Mouse (Mus musculus) neural tube, embryonic 15.5 days (tissue): ENCODE results near the gene Gas2l3. TPM values are rescaled to one million over a fixed set of nuclear protein-coding genes. Genes with fewer than 3 reads are reported as not detected.

Experiments
- ATAC-seq: fragments of 200-750 bp; cut with Nextera tagmentation; 2 replicates; pipeline ENCODE4 v1.8.0; 2017; ENCODE audit warnings: mild to moderate bottlenecking, moderate TSS enrichment, moderate library complexity; ENCODE audit not compliant: low FRiP score
- H3K27ac ChIP-seq: fragments of 300-500 bp; sonication (generic); replicated peaks from 2 replicates; pipeline ENCODE4 v1.5.1; 2015; ENCODE audit warnings: mild to moderate bottlenecking, inconsistent platforms
- H3K27me3 ChIP-seq: fragments of 300-500 bp; sonication (generic); replicated peaks from 2 replicates; pipeline ENCODE4 v1.6.1; 2015; ENCODE audit warnings: inconsistent platforms
- H3K36me3 ChIP-seq: fragments of 300-500 bp; sonication (generic); 2 replicates; pipeline ENCODE4 v1.6.1; 2015; ENCODE audit warnings: inconsistent platforms
- H3K4me1 ChIP-seq: fragments of 300-500 bp; sonication (generic); 2 replicates; pipeline ENCODE4 v1.6.1; 2015; ENCODE audit warnings: inconsistent platforms
- H3K4me2 ChIP-seq: fragments of 300-500 bp; sonication (generic); 2 replicates; pipeline ENCODE4 v1.6.1; 2015; ENCODE audit warnings: inconsistent platforms, mild to moderate bottlenecking, moderate library complexity
- H3K4me3 ChIP-seq: fragments of 300-500 bp; sonication (generic); replicated peaks from 2 replicates; pipeline ENCODE4 v1.5.1; 2015; ENCODE audit warnings: mild to moderate bottlenecking, inconsistent platforms
- H3K9ac ChIP-seq: fragments of 300-500 bp; sonication (generic); replicated peaks from 2 replicates; pipeline ENCODE4 v1.6.1; 2015; ENCODE audit warnings: mild to moderate bottlenecking, inconsistent platforms
- H3K9me3 ChIP-seq: fragments of 300-500 bp; sonication (generic); replicated peaks from 2 replicates; pipeline ENCODE4 v1.6.1; 2016; ENCODE audit warnings: inconsistent platforms
- WGBS: fragments of 180-500 bp; shearing (Covaris S2); methylation state at CpG from one replicate; pipeline ENCODE4 v1.1.7; 2015; ENCODE audit warnings: mixed read lengths; 5-methylcytosine and 5-hydroxymethylcytosine counted together
- polyA plus RNA-seq: library from polyadenylated mRNA; unstranded; fragments of >200 nt; fragmentation: Nextera tagmentation; extraction: Ambion mirVana; gene quantifications from 2 replicates; pipeline ENCODE4 v1.2.1, GENCODE M21; 2015

The Gas2l3 gene
- polyA plus RNA-seq, 1 experiment from 2014 or later: 4.0 TPM

- Histone ChIP-seq H3K4me2 (no peak overlapping the region), H3K27ac (no peak overlapping the region), H3K9ac (no peak overlapping the region), H3K4me3 (no peak overlapping the region), H3K4me1 (no peaks in the 10 kb centered on the region), H3K27me3 (no peaks in the 10 kb centered on the region), H3K36me3 (no peaks in the 10 kb centered on the region), H3K9me3 (no peaks in the 10 kb centered on the region)
- no peak for ATAC-seq
- 75% methylated on average over 4 of the region's 4 CpGs for WGBS
Measured at GRCm38 (mm10) chr10:89391571-89392163, 52.1 kb downstream of the Gas2l3 start.

GRCm38 (mm10) chr10:89386461-89386860, 57.3 kb downstream of the Gas2l3 start:
- H3K27me3 ChIP-seq: no peaks in the 10 kb centered on the region
- H3K9me3 ChIP-seq: no peaks in the 10 kb centered on the region
- WGBS: 92% methylated on average over 3 of the region's 3 CpGs
- H3K4me1 ChIP-seq: no peaks in the 10 kb centered on the region
- H3K4me3 ChIP-seq: no peak overlapping the region
- no peak overlapping the region for H3K4me2 ChIP-seq
- ATAC-seq: no peak
- H3K36me3 ChIP-seq: no peaks in the 10 kb centered on the region
- H3K27ac ChIP-seq: no peak overlapping the region
- no peak overlapping the region for H3K9ac ChIP-seq

GRCm38 (mm10) chr10:89383462-89383861, 60.3 kb downstream of the Gas2l3 start:
- WGBS: 4% methylated on average over 5 of the region's 5 CpGs
- Histone ChIP-seq H3K4me2 (no peak overlapping the region), H3K9me3 (no peaks in the 10 kb centered on the region), H3K9ac (no peak overlapping the region), H3K4me3 (no peak overlapping the region), H3K27me3 (no peaks in the 10 kb centered on the region), H3K27ac (no peak overlapping the region), H3K36me3 (no peaks in the 10 kb centered on the region), H3K4me1 (no peaks in the 10 kb centered on the region)
- no peak for ATAC-seq

DNA sequence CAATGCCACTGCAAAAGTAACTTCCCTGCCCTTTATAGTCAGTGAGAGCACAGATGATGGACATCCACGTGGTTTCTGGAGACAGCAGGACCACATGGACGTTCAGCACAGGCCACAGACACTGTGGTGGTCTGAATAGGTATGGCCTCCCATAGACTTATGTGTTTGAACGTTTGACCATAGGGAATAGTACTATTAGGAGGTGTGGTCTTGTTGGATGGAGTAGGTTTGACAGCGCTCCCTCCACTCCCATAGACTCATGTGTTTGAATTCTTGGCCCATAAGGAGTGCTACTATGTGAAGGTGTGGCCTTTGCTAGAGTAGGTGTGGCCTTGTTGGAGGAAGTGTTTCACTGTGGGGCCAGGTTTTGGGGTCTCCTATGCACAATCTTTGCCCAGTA, 66.0 kb downstream of the Gas2l3 start:
- H3K36me3 ChIP-seq: no peaks in the 10 kb centered on the region
- H3K4me1 ChIP-seq: no peaks in the 10 kb centered on the region
- no peak for ATAC-seq
- 74% methylated on average over 4 of the region's 4 CpGs for WGBS
- H3K9me3 ChIP-seq: no peaks in the 10 kb centered on the region
- no peak overlapping the region for H3K4me3 ChIP-seq
- no peak overlapping the region for H3K4me2 ChIP-seq
- no peaks in the 10 kb centered on the region for H3K27me3 ChIP-seq
- no peak overlapping the region for H3K9ac ChIP-seq
- H3K27ac ChIP-seq: no peak overlapping the region

- Histone ChIP-seq H3K4me1 (no peaks in the 10 kb centered on the region), H3K9ac (no peak overlapping the region), H3K27ac (no peak overlapping the region), H3K9me3 (no peaks in the 10 kb centered on the region), H3K27me3 (no peaks in the 10 kb centered on the region), H3K4me3 (no peak overlapping the region), H3K36me3 (no peaks in the 10 kb centered on the region), H3K4me2 (no peak overlapping the region)
- no peak for ATAC-seq
- WGBS: 59% methylated on average over 1 of the region's 1 CpGs
Measured at GRCm38 (mm10) chr10:89370051-89370450, 73.7 kb downstream of the Gas2l3 start.

GRCm38 (mm10) chr10:89358933-89359332, 84.8 kb downstream of the Gas2l3 start:
- Histone ChIP-seq H3K4me2 (no peak overlapping the region), H3K27me3 (no peaks in the 10 kb centered on the region), H3K4me1 (no peaks in the 10 kb centered on the region), H3K9ac (no peak overlapping the region), H3K4me3 (no peak overlapping the region), H3K36me3 (no peaks in the 10 kb centered on the region), H3K9me3 (no peaks in the 10 kb centered on the region), H3K27ac (no peak overlapping the region)
- WGBS: 85% methylated on average over 3 of the region's 3 CpGs
- no peak for ATAC-seq

Other genes with a start within 250 kb of the Gas2l3 start
- gene Ano4, start 99.2 kb downstream of the Gas2l3 start, polyA plus RNA-seq: 12.4 and 12.5 TPM in 2 replicates
- 3.1 TPM in 1 of 2 replicates, not detected in the other for gene Nr1h4, start 89.6 kb upstream of the Gas2l3 start, polyA plus RNA-seq
- gene Slc17a8, start 177.3 kb upstream of the Gas2l3 start, polyA plus RNA-seq: 0.54 and 0.68 TPM in 2 replicates
- 6.7 and 7.8 TPM in 2 replicates for gene Scyl2, start 242.3 kb upstream of the Gas2l3 start, polyA plus RNA-seq